Mouse (Mus musculus): ENCODE results near the gene Mtmr6. TPM values are rescaled to one million over a fixed set of nuclear protein-coding genes. Genes with fewer than 3 reads are reported as not detected.

Mtmr6 gene
- 10 to 100 TPM; 49.6 to 50.2 TPM for total RNA-seq (2021)
- long read RNA-seq, experiment 1, transcript Mtmr6-201 (14 exons, 3,813 nt) = major isoform, 77 of 86 reads
- long read RNA-seq, experiment 1, partial matches to known transcripts = 1 of 86 reads
- long read RNA-seq, experiment 1, other reads (novel, unspliced or antisense) = 6 of 86 reads
- long read RNA-seq, experiment 2, transcript Mtmr6-201 (14 exons, 3,813 nt) = major isoform, 177 of 197 reads
- long read RNA-seq, experiment 2, partial matches to known transcripts = 12 of 197 reads
- long read RNA-seq, experiment 2, other reads (novel, unspliced or antisense) = 5 of 197 reads

GRCm38 (mm10) chr14:60264990-60265876 lies at the start of gene Mtmr6:
Gene Mtmr6 (plus strand): TSS chr14:60265228.
- DNase-seq (ENCODE audit: low spot score in 2 of 2) = peak; percentile 87

- DNase-seq (ENCODE audit: low spot score in 2 of 2) = no peak
Observed at GRCm38 (mm10) chr14:60216125-60216524, 48.9 kb upstream of the Mtmr6 start.

- DNase-seq (ENCODE audit: low spot score in 2 of 2) = no peak
Observed at GRCm38 (mm10) chr14:60217616-60218015, 47.4 kb upstream of the Mtmr6 start.

GRCm38 (mm10) chr14:60219886-60220285 lies 45.1 kb upstream of the Mtmr6 start:
- DNase-seq (ENCODE audit: low spot score in 2 of 2) = no peak

GRCm38 (mm10) chr14:60238551-60238950 lies 26.5 kb upstream of the Mtmr6 start:
- DNase-seq (ENCODE audit: low spot score in 2 of 2) = no peak

DNA sequence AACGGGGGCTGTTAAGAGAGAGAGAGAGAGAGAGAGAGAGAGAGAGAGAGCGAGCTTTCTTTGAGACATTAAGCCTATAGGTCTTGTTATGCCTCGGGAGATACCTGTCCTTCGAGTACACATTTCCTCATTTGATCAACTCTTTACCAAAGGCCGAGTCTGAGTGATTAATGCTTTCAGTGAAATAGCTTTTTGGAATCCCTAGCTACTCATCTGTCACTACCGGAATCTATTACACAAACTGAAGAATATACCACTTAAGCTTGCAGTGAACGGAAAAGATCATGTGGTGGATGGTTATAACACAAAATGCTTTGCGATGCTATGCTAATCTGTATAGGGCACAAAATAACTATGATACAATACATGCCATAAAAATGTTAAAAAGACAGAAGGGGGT lies 14.7 kb upstream of the Mtmr6 start:
- DNase-seq (ENCODE audit: low spot score in 2 of 2) = no peak

DNA sequence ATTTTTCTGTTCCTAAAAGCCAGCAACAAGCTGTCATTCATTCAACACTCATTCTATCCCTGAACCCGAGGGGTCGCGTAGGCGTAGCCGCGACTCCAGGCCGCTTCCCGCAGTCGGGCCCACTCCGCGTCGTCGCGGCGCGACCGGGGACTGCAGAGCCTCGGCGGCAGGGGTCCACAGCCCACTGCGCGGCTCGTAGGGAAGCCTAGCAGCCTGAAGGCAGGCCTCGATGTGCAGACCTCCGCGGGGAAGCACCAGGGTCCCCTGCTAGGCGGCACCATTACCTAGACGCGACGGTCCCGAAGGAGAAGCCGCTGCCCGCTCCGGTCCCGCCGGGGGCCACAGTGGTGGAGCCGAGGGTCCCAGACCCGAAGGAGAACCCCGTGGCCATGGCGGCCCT lies 14.1 kb upstream of the Mtmr6 start:
- no peak for DNase-seq (ENCODE audit: low spot score in 2 of 2)

- DNase-seq (ENCODE audit: low spot score in 2 of 2) = peak; percentile 93 to 94
Observed at GRCm38 (mm10) chr14:60251281-60252003, 13.6 kb upstream of the Mtmr6 start, which contains the start of the genes Nupl1 and Gm49336. Gene Nupl1 (minus strand): TSS chr14:60251431. Gene Gm49336 (minus strand): TSS chr14:60251507.

DNA sequence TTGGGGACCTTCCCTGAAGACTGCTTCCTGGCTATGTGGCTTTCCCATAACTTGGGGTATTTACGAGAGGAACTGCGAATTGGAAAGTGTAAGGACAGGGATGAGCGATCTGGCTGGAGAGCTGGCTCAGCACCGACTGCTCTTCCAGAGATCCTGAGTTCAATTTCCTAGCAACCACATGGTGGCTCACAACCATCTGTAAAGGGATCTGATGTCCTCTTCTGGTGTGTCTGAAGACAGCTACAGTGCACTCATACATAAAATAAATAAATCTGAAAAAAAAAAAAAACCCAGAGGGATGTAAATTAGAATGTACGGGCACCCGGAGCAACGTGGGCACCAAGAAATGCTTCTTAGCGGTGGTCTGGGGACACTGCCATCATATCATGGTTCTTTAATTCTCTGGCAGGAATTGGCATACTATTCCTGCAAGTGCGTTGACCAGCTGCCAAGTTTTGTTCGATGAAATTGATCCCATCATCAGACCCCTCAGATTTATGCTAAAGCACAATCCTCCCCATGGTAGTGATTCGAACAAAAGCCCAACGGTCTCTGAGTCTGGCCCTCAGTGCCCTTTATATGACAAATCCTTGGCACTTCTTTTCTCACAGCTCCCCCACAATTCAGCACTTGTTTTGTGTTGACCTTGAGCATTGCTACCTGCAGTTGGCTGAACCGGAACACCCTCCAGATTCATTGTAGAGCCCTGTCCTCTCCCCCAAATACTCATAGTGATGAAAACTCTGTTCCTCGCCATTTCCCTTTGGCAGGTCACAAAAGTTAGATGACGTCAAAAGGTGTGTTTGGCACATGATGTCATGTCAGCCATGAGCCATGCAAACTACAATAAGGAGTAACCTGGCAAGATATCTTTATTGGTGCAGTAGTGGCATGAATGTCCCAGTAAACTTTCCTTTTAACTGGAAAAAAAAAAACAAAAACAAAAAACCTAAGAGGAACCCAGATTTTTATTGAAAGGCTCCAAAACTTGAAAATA lies 12.7 kb upstream of the Mtmr6 start:
- DNase-seq (ENCODE audit: low spot score in 2 of 2) = no peak

- no peak for DNase-seq (ENCODE audit: low spot score in 2 of 2)
Observed at GRCm38 (mm10) chr14:60253466-60253865, 11.6 kb upstream of the Mtmr6 start.

- DNase-seq (ENCODE audit: low spot score in 2 of 2) = no peak
Observed at GRCm38 (mm10) chr14:60254774-60255173, 10.3 kb upstream of the Mtmr6 start.

DNA sequence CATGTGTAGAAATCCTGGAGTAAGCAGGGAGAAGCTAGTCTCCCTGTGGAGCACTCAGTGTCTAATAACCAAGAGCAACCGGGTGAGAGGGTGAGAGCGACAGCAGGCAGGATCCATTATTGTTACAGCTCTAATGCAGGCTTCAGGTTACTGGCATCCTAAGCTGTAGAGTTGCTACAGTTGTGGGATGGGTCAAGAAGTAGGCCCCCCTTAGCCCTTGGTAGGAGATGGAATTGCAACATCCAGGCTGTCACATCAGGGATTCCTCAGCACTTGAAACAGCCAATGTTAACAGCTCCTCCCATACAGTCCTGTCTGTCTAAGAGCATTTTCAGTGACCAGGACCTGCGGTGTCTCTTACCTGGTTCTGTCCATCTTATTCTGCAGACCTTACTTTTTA lies 8.7 kb upstream of the Mtmr6 start:
- no peak for DNase-seq (ENCODE audit: low spot score in 2 of 2)

- DNase-seq (ENCODE audit: low spot score in 2 of 2) = no peak
Observed at GRCm38 (mm10) chr14:60257101-60257500, 7.9 kb upstream of the Mtmr6 start.

DNA sequence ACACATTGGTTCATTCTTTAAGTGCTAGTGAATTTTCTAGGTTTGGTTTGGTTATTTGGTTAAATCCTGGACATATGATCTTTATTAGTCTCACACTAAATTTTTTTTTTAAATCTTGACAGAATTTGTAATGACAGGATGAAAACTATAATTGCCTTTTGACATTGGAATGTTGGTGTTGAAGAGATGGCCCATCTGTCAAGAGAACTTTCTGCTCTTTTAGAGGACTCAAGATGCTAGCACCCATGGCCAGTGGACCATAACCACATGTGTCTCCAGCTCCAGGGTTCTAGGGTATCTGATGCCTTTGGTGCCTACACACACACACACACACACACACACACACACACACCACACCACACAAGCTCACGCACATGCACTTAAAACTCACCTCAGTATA lies 7.2 kb upstream of the Mtmr6 start:
- DNase-seq (ENCODE audit: low spot score in 2 of 2) = no peak

DNA sequence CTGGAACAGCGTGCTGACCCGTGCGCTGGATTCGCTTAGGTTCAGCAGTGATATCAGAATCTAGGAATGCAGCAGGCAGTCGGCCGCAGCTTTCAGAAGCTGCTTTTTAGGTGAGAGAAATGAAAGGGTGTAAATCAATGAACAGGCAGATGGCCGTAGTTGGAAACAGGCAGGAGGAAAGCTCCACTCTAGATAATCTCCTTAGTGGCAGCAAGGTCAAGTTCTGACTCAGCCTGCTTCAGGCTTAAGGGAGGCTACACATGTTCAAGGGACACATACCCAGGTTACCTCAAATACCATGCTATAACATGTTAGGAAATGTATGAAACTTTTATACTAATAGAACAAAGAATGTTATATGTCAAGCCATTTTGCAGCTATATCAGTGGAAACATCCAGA lies 2.7 kb upstream of the Mtmr6 start:
- no peak for DNase-seq (ENCODE audit: low spot score in 2 of 2)

DNA sequence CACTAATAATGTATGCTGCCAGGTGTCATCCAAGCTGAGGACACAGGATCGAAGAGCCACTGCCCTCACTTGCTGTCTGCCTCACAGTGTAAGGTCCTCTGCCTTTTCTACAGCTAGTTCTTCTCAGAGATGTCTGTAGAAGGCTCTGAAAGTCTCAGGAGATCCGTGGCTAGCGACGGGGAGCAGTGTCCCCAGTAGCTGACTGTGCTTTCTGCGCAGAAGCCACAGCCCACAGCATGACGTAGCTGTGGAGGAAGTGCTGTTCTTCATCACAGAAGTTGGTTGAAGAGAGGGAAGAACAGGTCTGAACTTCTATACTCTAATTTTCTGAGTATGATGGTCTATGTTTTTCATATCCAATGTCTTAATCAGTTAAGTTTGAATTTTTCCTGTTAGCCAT lies 4.3 kb downstream of the Mtmr6 start:
- DNase-seq (ENCODE audit: low spot score in 2 of 2) = no peak

DNA sequence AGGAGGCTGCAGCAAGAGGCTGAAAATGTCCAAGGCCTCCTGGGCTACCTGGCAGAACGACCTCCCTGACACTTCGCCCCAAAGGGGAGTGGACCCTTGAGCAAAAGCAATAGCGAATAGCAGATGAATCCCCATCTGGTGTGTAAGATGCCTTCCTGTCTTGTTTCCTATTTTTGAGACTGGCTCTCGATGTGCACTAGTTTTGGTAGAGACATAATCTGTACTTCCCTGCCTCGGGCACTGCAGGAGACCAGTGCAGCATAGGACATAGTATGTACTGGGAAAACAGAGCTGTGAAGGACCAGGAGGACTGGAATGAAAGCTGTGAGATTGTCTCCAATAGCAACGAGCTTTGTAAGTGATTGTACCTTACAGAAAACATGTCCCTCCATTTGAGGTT lies 8.3 kb downstream of the Mtmr6 start:
- DNase-seq (ENCODE audit: low spot score in 2 of 2) = no peak

DNA sequence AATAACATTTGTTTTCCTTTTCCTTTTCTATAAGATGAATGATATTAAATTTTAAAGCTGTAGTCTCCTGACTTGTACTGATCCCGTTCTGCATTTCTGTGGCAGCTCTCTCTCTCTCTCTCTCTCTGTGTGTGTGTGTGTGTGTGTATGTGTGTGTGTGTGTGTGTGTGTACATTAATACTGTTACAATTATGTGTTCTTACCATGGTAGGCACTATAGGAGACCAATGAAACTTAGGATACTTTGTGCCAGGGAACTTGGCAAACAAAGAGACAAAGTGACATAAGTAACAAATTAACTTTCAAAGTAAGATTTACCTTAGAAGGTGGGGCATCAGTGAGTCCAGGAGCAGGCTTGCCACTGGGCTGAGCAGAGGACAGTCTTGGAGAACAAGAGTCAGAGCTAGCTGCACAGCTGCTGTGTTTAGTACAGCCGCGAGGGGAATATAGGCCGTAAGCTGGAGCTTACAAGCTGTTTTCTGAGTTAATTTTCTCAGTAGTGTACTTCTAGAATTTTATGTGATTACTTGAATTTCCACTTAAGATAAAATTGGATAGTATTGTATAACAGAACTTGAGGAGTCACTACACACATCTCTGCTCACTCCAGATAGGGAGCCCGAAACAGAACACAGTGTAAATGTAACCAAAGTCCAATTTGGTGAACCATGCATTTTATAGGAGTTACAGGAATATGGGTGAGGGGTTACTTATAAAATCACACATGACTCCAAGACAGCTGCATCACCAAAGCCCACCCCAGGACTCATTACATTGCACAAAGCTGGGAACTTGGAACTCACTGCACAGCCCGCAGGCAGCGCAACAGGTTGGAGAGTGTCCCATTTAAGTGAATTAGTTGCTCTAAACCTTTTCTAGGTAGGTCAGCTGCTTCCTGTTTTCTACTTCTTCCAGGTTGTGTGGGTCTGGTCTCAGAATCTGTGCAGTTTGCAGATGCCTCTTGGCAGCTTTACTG lies 10.6 kb downstream of the Mtmr6 start:
- DNase-seq (ENCODE audit: low spot score in 2 of 2) = no peak

DNA sequence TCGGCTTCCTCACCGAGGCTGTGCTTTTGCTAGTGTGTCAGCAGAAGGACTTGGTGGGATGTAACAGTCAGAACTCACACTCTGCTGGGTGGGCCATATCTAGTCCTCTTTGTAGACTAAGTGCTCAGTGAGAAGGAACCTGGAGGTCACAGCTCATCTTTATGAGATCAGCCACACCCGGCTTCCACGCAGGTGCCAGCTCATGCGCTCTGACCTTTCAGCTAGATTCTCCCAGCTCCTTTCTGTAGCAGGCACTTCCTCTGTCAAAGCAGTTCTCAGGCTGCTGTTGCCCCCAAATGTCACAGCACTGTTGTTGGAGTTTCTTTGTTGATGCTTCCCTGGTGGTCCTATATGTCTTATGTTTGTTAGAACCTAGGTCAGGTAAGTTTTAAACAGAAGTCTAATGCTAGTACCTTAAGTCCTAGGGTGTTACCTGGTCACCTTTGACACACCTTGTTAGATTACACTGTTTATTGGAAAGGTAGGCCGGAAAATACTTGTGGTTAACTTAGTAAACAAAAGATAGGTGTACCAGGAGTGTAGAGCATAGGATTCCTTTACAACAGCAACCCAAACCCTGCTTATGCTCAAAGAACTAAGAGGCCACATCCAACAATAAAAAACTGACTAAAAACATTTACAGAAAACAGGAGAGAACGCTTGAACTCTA lies 21.3 kb downstream of the Mtmr6 start:
- no peak for DNase-seq (ENCODE audit: low spot score in 2 of 2)
